Comparison of ENCODE assay signal across 8 mouse cellular contexts in genomic region chr11:79703885-79704291, GRCm38 (mm10).
DNase-seq lines count a peak whose midpoint lies in the region; ATAC-seq and TF ChIP-seq lines count a peak whose summit lies in the region.

No protein-coding gene starts in this region.

- H3K79me2 ChIP-seq in macrophage (ENCODE audit: inconsistent target), result peaks cover 17% of the 10 kb centered on the region; the same call in 1 of the 2 replicates

- H3K27me3 ChIP-seq in Patski, result no peaks in the 10 kb centered on the region
- H3K27me3 ChIP-seq in intestine, embryonic 16.5 days (replicated peaks; ENCODE audit: control insufficient read depth, insufficient read depth, low read length), result no peaks in the 10 kb centered on the region; the same call in 1 of the 2 replicates

- peak overlapping the region; percentile 79 for H3K4me3 ChIP-seq in intestine, embryonic 16.5 days (ENCODE audit: low read length)
- H3K4me3 ChIP-seq in macrophage (ENCODE audit: inconsistent target), result peak overlapping the region; percentile 89

- peak overlapping the region; percentile 98 for H3K27ac ChIP-seq in intestine, embryonic 16.5 days (ENCODE audit: low read length)
- H3K27ac ChIP-seq in macrophage, result peak overlapping the region; percentile 61

- H3K36me3 ChIP-seq in intestine, embryonic 16.5 days (ENCODE audit: control insufficient read depth, insufficient read depth, low read length), result no peaks in the 10 kb centered on the region
- H3K36me3 ChIP-seq in macrophage (ENCODE audit: inconsistent target), result no peaks in the 10 kb centered on the region

- peak overlapping the region; percentile 81 for H3K4me2 ChIP-seq in intestine, embryonic 16.5 days (ENCODE audit: low read depth, low read length)

- WGBS in intestine, embryonic 16.5 days, result under 1% methylated on average over 27 of the region's 27 CpGs
- 3% methylated on average over 25 of the region's 27 CpGs for WGBS in macrophage (ENCODE audit: missing documents)

- CTCF ChIA-PET in Patski (lab: Charles Lee), result interaction anchor here (1.3 to 1.5 kb wide), 2 partner anchors 217 to 219 kb away, joined by 4 read pairs; no protein-coding TSS in a partner anchor

- no peak for TF ChIP-seq CTCF in Patski (IDR thresholded peaks at IDR 0.05)

- peaks cover 5% of the 10 kb centered on the region for H3K4me1 ChIP-seq in intestine, embryonic 16.5 days (ENCODE audit: control insufficient read depth, insufficient read depth, low read length)

- POLR2A ChIA-PET in Patski (lab: Charles Lee), result no interaction called here

- DNase-seq in layer of hippocampus, adult 18-20 months (ENCODE audit: low spot score in 2 of 2), result peak; percentile 30 to 63
- no peak for DNase-seq in layer of hippocampus, postnatal 10 days (ENCODE audit: low spot score in 2 of 2)
- DNase-seq in Patski (ENCODE audit: low read depth, low spot score), result no peak
- DNase-seq in testis, postnatal 14 days (ENCODE audit: low spot score), result peak; percentile 62
- no peak for DNase-seq in urinary bladder, postnatal 14 days (ENCODE audit: low spot score)

- ATAC-seq in Patski, result peak; percentile 42
- peak; percentile 58 for ATAC-seq in erythroblast, adult 5-6 weeks (replicated peaks; ENCODE audit: low FRiP score, poor library complexity, severe bottlenecking)
- ATAC-seq in intestine, embryonic 16.5 days, result peak; percentile 69

- in situ Hi-C loops in Patski (cut with MboI; ENCODE audit: low pct_unique_long_range_greater_than_20kb), result no loop called here

- peak overlapping the region; percentile 94 for H3K9ac ChIP-seq in intestine, embryonic 16.5 days (ENCODE audit: low read depth, low read length)

- no peaks in the 10 kb centered on the region for H3K9me3 ChIP-seq in intestine, embryonic 16.5 days (ENCODE audit: control insufficient read depth, low read length)

Comparison
In these comparisons a context has a peak if more than half of its experiments do, and no peak if none do; other contexts are left out.
1. DNase-seq: peak in layer of hippocampus, adult 18-20 months (2 of 2) and testis, postnatal 14 days (single experiment); none in layer of hippocampus, postnatal 10 days (0 of 2), Patski (single experiment) and urinary bladder, postnatal 14 days (single experiment).
2. Peak in every context shown above with its lines, with median percentiles within 50 percentile points of each other: ATAC-seq.